Mouse (Mus musculus) midbrain, postnatal 0 days (tissue): ENCODE data around the gene Gkn2. TPM values are rescaled to one million over a fixed set of nuclear protein-coding genes. Genes with fewer than 3 reads are reported as not detected.

ENCODE experiments used
- ATAC-seq: fragments of 200-750 bp; cut with Nextera tagmentation; 2 replicates; pipeline ENCODE4 v1.8.0; 2017; ENCODE audit warnings: moderate number of reproducible peaks, mild to moderate bottlenecking, moderate TSS enrichment, moderate library complexity; ENCODE audit not compliant: low FRiP score
- DNase-seq: peaks from one replicate; pipeline ENCODE4 v3.0.0-alpha.2; 2015; ENCODE audit warnings: low spot score
- H3K27ac ChIP-seq: fragments of 300-500 bp; sonication (generic); 2 replicates; pipeline ENCODE4 v1.5.1; 2014; ENCODE audit warnings: low read depth, mild to moderate bottlenecking, low read length, mixed read lengths
- H3K27me3 ChIP-seq: fragments of 300-500 bp; sonication (generic); 2 replicates; pipeline ENCODE4 v1.6.1; 2014; ENCODE audit warnings: low read length, control low read depth, mixed read lengths; ENCODE audit not compliant: insufficient read depth
- H3K36me3 ChIP-seq: fragments of 300-500 bp; sonication (generic); 2 replicates; pipeline ENCODE4 v1.6.1; 2014; ENCODE audit warnings: low read length, control low read depth, mixed read lengths; ENCODE audit not compliant: insufficient read depth
- H3K4me1 ChIP-seq: fragments of 300-500 bp; sonication (generic); 2 replicates; pipeline ENCODE4 v1.6.1; 2014; ENCODE audit warnings: mild to moderate bottlenecking, control low read depth, antibody characterized with exemption, low read length, mixed read lengths; ENCODE audit not compliant: insufficient read depth
- H3K4me2 ChIP-seq: fragments of 300-500 bp; sonication (generic); 2 replicates; pipeline ENCODE4 v1.6.1; 2014; ENCODE audit warnings: low read depth, mild to moderate bottlenecking, low read length, mixed read lengths; ENCODE audit not compliant: poor library complexity, severe bottlenecking
- H3K4me3 ChIP-seq: fragments of 300-500 bp; sonication (generic); 2 replicates; pipeline ENCODE4 v1.5.1; 2014; ENCODE audit warnings: low read depth, mild to moderate bottlenecking, low read length, moderate library complexity
- H3K9ac ChIP-seq: fragments of 300-500 bp; sonication (generic); replicated peaks from 2 replicates; pipeline ENCODE4 v1.6.1; 2014; ENCODE audit warnings: mild to moderate bottlenecking, low read length, moderate library complexity, mixed read lengths; ENCODE audit not compliant: poor library complexity, severe bottlenecking
- H3K9me3 ChIP-seq: fragments of 300-500 bp; sonication (generic); 2 replicates; pipeline ENCODE4 v1.6.1; 2016; ENCODE audit warnings: low read length, control low read depth
- CTCF ChIP-seq: IDR thresholded peaks from 2 replicates; pipeline ENCODE4 v1.5.1; 2016; ENCODE audit warnings: antibody characterized with exemption, mild to moderate bottlenecking
- WGBS: fragments of 180-500 bp; shearing (Covaris S2); extraction: QIAGEN DNeasy Blood & Tissue Kit; methylation state at CpG from one replicate; pipeline ENCODE4 v1.1.7; 2014; 5-methylcytosine and 5-hydroxymethylcytosine counted together
- polyA plus RNA-seq: library from polyadenylated mRNA; unstranded; fragments of >200 nt; fragmentation: Nextera tagmentation; extraction: Ambion mirVana; gene quantifications from 2 replicates; pipeline ENCODE4 v1.2.1, GENCODE M21; 2015
- total RNA-seq: library from RNA; depleted of rRNA; stranded (reverse); fragments of >200 nt; gene quantifications from 2 replicates; pipeline ENCODE4 v1.2.3, GENCODE M21; 2014

The Gkn2 gene
- total and polyA plus RNA-seq, 2 experiments from 2014 or later = not detected

GRCm38 (mm10) chr6:87393466-87394205, 20.5 kb downstream of the Gkn2 start:
- Histone ChIP-seq H3K9ac (no peak overlapping the region), H3K4me3 (no peak overlapping the region), H3K4me2 (no peak overlapping the region), H3K36me3 (no peaks in the 10 kb centered on the region), H3K9me3 (no peaks in the 10 kb centered on the region), H3K27ac (no peak overlapping the region), H3K4me1 (no peaks in the 10 kb centered on the region), H3K27me3 (no peaks in the 10 kb centered on the region)
- WGBS = 79% methylated on average over 8 of the region's 8 CpGs
- no peak for ATAC-seq
- TF ChIP-seq CTCF = no peak
- no peak for DNase-seq

DNA sequence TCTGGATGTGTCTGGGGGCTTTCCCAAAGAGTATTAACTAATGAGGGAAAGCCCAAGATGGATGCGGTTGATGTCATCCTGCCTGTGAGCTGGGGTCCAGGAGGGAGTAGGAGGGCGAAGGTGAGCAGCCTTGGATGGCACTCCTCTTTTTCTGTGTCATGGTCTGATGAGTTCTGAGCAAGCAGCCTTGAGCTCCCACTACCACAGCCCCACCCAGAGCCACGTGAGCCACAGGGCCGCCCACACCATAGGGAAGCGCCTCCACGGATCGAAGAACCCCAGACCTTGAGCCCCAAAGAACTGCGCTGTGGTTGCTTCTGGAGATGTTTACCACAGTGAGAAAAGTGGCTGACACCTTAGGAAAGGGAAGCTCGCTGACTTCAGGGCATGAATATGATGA, 21.6 kb downstream of the Gkn2 start:
- no peak overlapping the region for H3K9ac ChIP-seq
- ATAC-seq (no peak), DNase-seq (no peak)
- WGBS = 85% methylated on average over 9 of the region's 9 CpGs
- H3K9me3 ChIP-seq = no peaks in the 10 kb centered on the region
- no peak overlapping the region for H3K4me3 ChIP-seq
- no peaks in the 10 kb centered on the region for H3K4me1 ChIP-seq
- no peak overlapping the region for H3K4me2 ChIP-seq
- no peaks in the 10 kb centered on the region for H3K27me3 ChIP-seq
- TF ChIP-seq CTCF = no peak
- no peak overlapping the region for H3K27ac ChIP-seq
- H3K36me3 ChIP-seq = no peaks in the 10 kb centered on the region

DNA sequence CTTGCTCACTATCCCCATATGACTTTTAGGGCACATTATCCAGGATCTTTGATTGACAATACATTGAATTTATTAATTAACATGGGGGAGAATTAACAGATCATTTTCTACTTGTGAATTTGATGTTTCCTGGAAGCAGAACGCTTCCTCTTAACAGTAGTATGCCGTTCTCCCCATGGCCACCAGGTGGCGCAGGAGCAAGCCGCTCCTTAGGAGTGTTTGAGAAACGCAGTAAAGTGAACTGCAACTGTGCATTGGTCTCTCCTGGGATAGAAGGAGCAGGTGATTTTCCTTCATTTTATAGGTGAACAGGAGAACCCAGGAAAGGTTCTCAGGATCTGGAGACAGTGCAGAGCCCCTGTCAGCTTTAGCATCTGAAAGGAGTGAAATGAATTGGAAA, 26.0 kb downstream of the Gkn2 start:
- Histone ChIP-seq H3K4me2 (no peak overlapping the region), H3K9me3 (no peaks in the 10 kb centered on the region), H3K4me3 (no peak overlapping the region), H3K9ac (no peak overlapping the region), H3K36me3 (no peaks in the 10 kb centered on the region), H3K4me1 (no peaks in the 10 kb centered on the region), H3K27me3 (no peaks in the 10 kb centered on the region), H3K27ac (no peak overlapping the region)
- ATAC-seq (no peak), DNase-seq (peak; percentile 79)
- WGBS = 1% methylated on average over 5 of the region's 5 CpGs
- peak; percentile 99 for TF ChIP-seq CTCF

- Histone ChIP-seq H3K4me1 (no peaks in the 10 kb centered on the region), H3K27ac (no peak overlapping the region), H3K36me3 (no peaks in the 10 kb centered on the region), H3K4me3 (no peak overlapping the region), H3K9me3 (no peaks in the 10 kb centered on the region), H3K9ac (no peak overlapping the region), H3K27me3 (no peaks in the 10 kb centered on the region), H3K4me2 (no peak overlapping the region)
- ATAC-seq = no peak
- WGBS = 59% methylated on average over 4 of the region's 4 CpGs
- DNase-seq = no peak
- no peak for TF ChIP-seq CTCF
These were observed 26.9 kb downstream of the Gkn2 start for GRCm38 (mm10) chr6:87399886-87400566.

DNA sequence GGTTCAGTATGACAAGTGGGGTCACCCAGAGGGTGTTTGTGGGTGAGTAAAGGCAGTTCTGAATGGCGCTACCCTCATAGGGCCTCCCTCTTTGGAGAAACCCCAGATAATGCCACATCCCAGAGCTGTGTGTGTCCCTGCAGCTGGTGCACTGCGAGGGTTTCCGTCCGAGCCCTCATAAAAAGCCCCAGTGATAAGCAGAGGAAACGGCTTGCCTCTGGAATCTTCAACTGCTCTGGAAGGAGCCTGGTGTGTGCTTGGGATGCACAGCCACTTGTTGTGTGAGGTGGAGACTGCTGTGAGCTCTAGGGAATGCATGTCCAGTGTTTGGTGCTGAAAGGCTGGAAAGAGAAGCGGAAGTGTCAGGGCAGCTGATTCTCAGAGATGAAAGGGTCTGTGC, 28.3 kb downstream of the Gkn2 start:
- WGBS = 73% methylated on average over 6 of the region's 6 CpGs
- Histone ChIP-seq H3K9ac (no peak overlapping the region), H3K27ac (no peak overlapping the region), H3K9me3 (no peaks in the 10 kb centered on the region), H3K4me1 (no peaks in the 10 kb centered on the region), H3K4me3 (no peak overlapping the region), H3K27me3 (no peaks in the 10 kb centered on the region), H3K36me3 (no peaks in the 10 kb centered on the region), H3K4me2 (no peak overlapping the region)
- ATAC-seq = no peak
- TF ChIP-seq CTCF = no peak
- DNase-seq = no peak

- no peak for ATAC-seq
- Histone ChIP-seq H3K36me3 (no peaks in the 10 kb centered on the region), H3K9ac (no peak overlapping the region), H3K27me3 (no peaks in the 10 kb centered on the region), H3K4me3 (no peak overlapping the region), H3K4me2 (no peak overlapping the region), H3K4me1 (no peaks in the 10 kb centered on the region), H3K9me3 (no peaks in the 10 kb centered on the region), H3K27ac (no peak overlapping the region)
- DNase-seq = peak; percentile 16
- no peak for TF ChIP-seq CTCF
- WGBS = 28% methylated on average over 3 of the region's 3 CpGs
These were observed 38.9 kb downstream of the Gkn2 start for GRCm38 (mm10) chr6:87412011-87412410.
